Mouse (Mus musculus): Measurements from ENCODE around the gene Eif3c. TPM values are rescaled to one million over a fixed set of nuclear protein-coding genes. Genes with fewer than 3 reads are reported as not detected.

The Eif3c gene
- polyA plus RNA-seq, 1 experiment from 2014 or later = 87.8 TPM

- 65% methylated on average over 5 of the region's 5 CpGs for WGBS (ENCODE audit: insufficient replicate concordance)
- Histone ChIP-seq H3K27me3 (ENCODE audit: control insufficient read depth, insufficient read depth, low read depth, low read length) (no peaks in the 10 kb centered on the region; the same call in 1 of the 2 replicates), H3K27ac (ENCODE audit: low read length) (no peak overlapping the region), H3K9me3 (replicated peaks; ENCODE audit: control insufficient read depth, low read length) (no peaks in the 10 kb centered on the region), H3K4me2 (ENCODE audit: low read depth, low read length) (no peak overlapping the region), H3K36me3 (ENCODE audit: control insufficient read depth, insufficient read depth) (no peaks in the 10 kb centered on the region), H3K4me1 (ENCODE audit: control insufficient read depth, low read depth, low read length) (no peaks in the 10 kb centered on the region; the same call in 1 of the 2 replicates), H3K4me3 (ENCODE audit: low read depth, low read length) (no peak overlapping the region), H3K9ac (ENCODE audit: low read depth, low read length) (no peak overlapping the region)
- no peak for ATAC-seq (ENCODE audit: low read depth)
These were observed 29.7 kb upstream of the Eif3c start for GRCm38 (mm10) chr7:126595890-126596289.

GRCm38 (mm10) chr7:126594862-126595561, 28.8 kb upstream of the Eif3c start, which contains the start of gene Il27:
Gene Il27 (minus strand): TSS chr7:126594941.
- Histone ChIP-seq H3K36me3 (ENCODE audit: control insufficient read depth, insufficient read depth) (no peaks in the 10 kb centered on the region), H3K9me3 (replicated peaks; ENCODE audit: control insufficient read depth, low read length) (no peaks in the 10 kb centered on the region), H3K9ac (ENCODE audit: low read depth, low read length) (no peak within 1 kb of the TSS), H3K4me1 (ENCODE audit: control insufficient read depth, low read depth, low read length) (no peaks in the 10 kb centered on the region; the same call in 1 of the 2 replicates), H3K27ac (ENCODE audit: low read length) (no peak within 1 kb of the TSS), H3K4me3 (ENCODE audit: low read depth, low read length) (no peak within 1 kb of the TSS), H3K4me2 (ENCODE audit: low read depth, low read length) (peak within 1 kb of the TSS; percentile 18; the same call in 1 of the 2 replicates), H3K27me3 (ENCODE audit: control insufficient read depth, insufficient read depth, low read depth, low read length) (no peaks in the 10 kb centered on the region; the same call in 1 of the 2 replicates)
- no peak for ATAC-seq (ENCODE audit: low read depth)
- 52% methylated on average over 11 of the region's 11 CpGs for WGBS (ENCODE audit: insufficient replicate concordance)

GRCm38 (mm10) chr7:126587779-126588178, 21.6 kb upstream of the Eif3c start:
- 19% methylated on average over 16 of the region's 16 CpGs for WGBS (ENCODE audit: insufficient replicate concordance)
- no peak for ATAC-seq (ENCODE audit: low read depth)
- Histone ChIP-seq H3K4me2 (ENCODE audit: low read depth, low read length) (no peak overlapping the region), H3K9ac (ENCODE audit: low read depth, low read length) (no peak overlapping the region), H3K27me3 (ENCODE audit: control insufficient read depth, insufficient read depth, low read depth, low read length) (no peaks in the 10 kb centered on the region; the same call in 1 of the 2 replicates), H3K9me3 (replicated peaks; ENCODE audit: control insufficient read depth, low read length) (no peaks in the 10 kb centered on the region), H3K4me3 (ENCODE audit: low read depth, low read length) (no peak overlapping the region), H3K4me1 (ENCODE audit: control insufficient read depth, low read depth, low read length) (peaks cover 1% of the 10 kb centered on the region; the same call in 1 of the 2 replicates), H3K27ac (ENCODE audit: low read length) (no peak overlapping the region), H3K36me3 (ENCODE audit: control insufficient read depth, insufficient read depth) (no peaks in the 10 kb centered on the region)

GRCm38 (mm10) chr7:126586839-126587238, 20.6 kb upstream of the Eif3c start:
- no peak for ATAC-seq (ENCODE audit: low read depth)
- Histone ChIP-seq H3K9me3 (replicated peaks; ENCODE audit: control insufficient read depth, low read length) (no peaks in the 10 kb centered on the region), H3K27me3 (ENCODE audit: control insufficient read depth, insufficient read depth, low read depth, low read length) (no peaks in the 10 kb centered on the region), H3K4me2 (ENCODE audit: low read depth, low read length) (no peak overlapping the region), H3K4me1 (ENCODE audit: control insufficient read depth, low read depth, low read length) (peaks cover 5% of the 10 kb centered on the region; the same call in 1 of the 2 replicates), H3K9ac (ENCODE audit: low read depth, low read length) (no peak overlapping the region), H3K36me3 (ENCODE audit: control insufficient read depth, insufficient read depth) (no peaks in the 10 kb centered on the region), H3K27ac (ENCODE audit: low read length) (no peak overlapping the region), H3K4me3 (ENCODE audit: low read depth, low read length) (no peak overlapping the region)
- WGBS (ENCODE audit: insufficient replicate concordance) = 51% methylated on average over 8 of the region's 8 CpGs

- WGBS (ENCODE audit: insufficient replicate concordance) = 50% methylated on average over 6 of the region's 6 CpGs
- H3K27me3 ChIP-seq (ENCODE audit: control insufficient read depth, insufficient read depth, low read depth, low read length) = no peaks in the 10 kb centered on the region
- no peak for ATAC-seq (ENCODE audit: low read depth)
- H3K4me1 ChIP-seq (ENCODE audit: control insufficient read depth, low read depth, low read length) = peaks cover 5% of the 10 kb centered on the region; the same call in 1 of the 2 replicates
- no peaks in the 10 kb centered on the region for H3K9me3 ChIP-seq (replicated peaks; ENCODE audit: control insufficient read depth, low read length)
- H3K4me2 ChIP-seq (ENCODE audit: low read depth, low read length) = 0 out of 2 replicates have a peak within 1 kb of the TSS, but pooled peaks have one; percentile 1
- H3K27ac ChIP-seq (ENCODE audit: low read length) = peak within 1 kb of the TSS; percentile 30; the same call in 1 of the 2 replicates
- no peak within 1 kb of the TSS for H3K9ac ChIP-seq (ENCODE audit: low read depth, low read length)
- H3K4me3 ChIP-seq (ENCODE audit: low read depth, low read length) = peak within 1 kb of the TSS; percentile 27
- H3K36me3 ChIP-seq (ENCODE audit: control insufficient read depth, insufficient read depth) = no peaks in the 10 kb centered on the region
These were observed 19.5 kb upstream of the Eif3c start, which contains the start of gene Cln3 for GRCm38 (mm10) chr7:126585717-126586116. Gene Cln3 (minus strand): TSS chr7:126585817.

- 24% methylated on average over 8 of the region's 8 CpGs for WGBS (ENCODE audit: insufficient replicate concordance)
- Histone ChIP-seq H3K4me2 (ENCODE audit: low read depth, low read length) (peak within 1 kb of the TSS; percentile 91; the same call in 1 of the 2 replicates), H3K4me1 (ENCODE audit: control insufficient read depth, low read depth, low read length) (peaks cover 5% of the 10 kb centered on the region; the same call in 1 of the 2 replicates), H3K27ac (ENCODE audit: low read length) (peak within 1 kb of the TSS; percentile 30), H3K9ac (ENCODE audit: low read depth, low read length) (no peak within 1 kb of the TSS), H3K9me3 (replicated peaks; ENCODE audit: control insufficient read depth, low read length) (no peaks in the 10 kb centered on the region), H3K36me3 (ENCODE audit: control insufficient read depth, insufficient read depth) (no peaks in the 10 kb centered on the region), H3K4me3 (ENCODE audit: low read depth, low read length) (peak within 1 kb of the TSS; percentile 64), H3K27me3 (ENCODE audit: control insufficient read depth, insufficient read depth, low read depth, low read length) (no peaks in the 10 kb centered on the region)
- ATAC-seq (ENCODE audit: low read depth) = 0 out of 2 replicates have a peak, but pooled peaks have one; percentile 17
These were observed 18.3 kb upstream of the Eif3c start, which contains the start of gene Apobr for GRCm38 (mm10) chr7:126584506-126584977. Gene Apobr (plus strand): TSS chr7:126584942.

GRCm38 (mm10) chr7:126583761-126584160, 17.6 kb upstream of the Eif3c start:
- Histone ChIP-seq H3K27me3 (ENCODE audit: control insufficient read depth, insufficient read depth, low read depth, low read length) (no peaks in the 10 kb centered on the region), H3K36me3 (ENCODE audit: control insufficient read depth, insufficient read depth) (no peaks in the 10 kb centered on the region), H3K27ac (ENCODE audit: low read length) (no peak overlapping the region; the same call in 1 of the 2 replicates), H3K4me1 (ENCODE audit: control insufficient read depth, low read depth, low read length) (peaks cover 5% of the 10 kb centered on the region; the same call in 1 of the 2 replicates), H3K4me2 (ENCODE audit: low read depth, low read length) (peak overlapping the region; percentile 91), H3K9ac (ENCODE audit: low read depth, low read length) (no peak overlapping the region), H3K4me3 (ENCODE audit: low read depth, low read length) (peak overlapping the region; percentile 64), H3K9me3 (replicated peaks; ENCODE audit: control insufficient read depth, low read length) (no peaks in the 10 kb centered on the region)
- 34% methylated on average over 6 of the region's 6 CpGs for WGBS (ENCODE audit: insufficient replicate concordance)
- no peak for ATAC-seq (ENCODE audit: low read depth)

GRCm38 (mm10) chr7:126583251-126583709, 17.1 kb upstream of the Eif3c start:
- Histone ChIP-seq H3K36me3 (ENCODE audit: control insufficient read depth, insufficient read depth) (no peaks in the 10 kb centered on the region), H3K4me3 (ENCODE audit: low read depth, low read length) (peak overlapping the region; percentile 64), H3K27me3 (ENCODE audit: control insufficient read depth, insufficient read depth, low read depth, low read length) (no peaks in the 10 kb centered on the region), H3K27ac (ENCODE audit: low read length) (peak overlapping the region; percentile 52), H3K9ac (ENCODE audit: low read depth, low read length) (peak overlapping the region; percentile 49), H3K4me2 (ENCODE audit: low read depth, low read length) (peak overlapping the region; percentile 91), H3K4me1 (ENCODE audit: control insufficient read depth, low read depth, low read length) (peaks cover 5% of the 10 kb centered on the region; the same call in 1 of the 2 replicates), H3K9me3 (replicated peaks; ENCODE audit: control insufficient read depth, low read length) (no peaks in the 10 kb centered on the region)
- peak; percentile 81 for ATAC-seq (ENCODE audit: low read depth)
- under 1% methylated on average over 22 of the region's 22 CpGs for WGBS (ENCODE audit: insufficient replicate concordance)
